Mouse (Mus musculus) bone marrow macrophage, adult 2 months (primary cell): ENCODE data around the gene Vav1.

ENCODE experiments used
- CTCF ChIP-seq: IDR thresholded peaks from 2 replicates; pipeline ENCODE4 v1.5.1; 2012; ENCODE audit warnings: low read depth, mild to moderate bottlenecking, low read length, moderate library complexity
- POLR2A ChIP-seq: IDR thresholded peaks from 2 replicates; pipeline ENCODE4 v1.6.1; 2012; ENCODE audit warnings: mild to moderate bottlenecking, low read depth, low read length, borderline replicate concordance

GRCm38 (mm10) chr17:57337996-57338395 is 59.1 kb downstream of the Vav1 start:
- TF ChIP-seq POLR2A (no peak), CTCF (no peak)
